Mouse (Mus musculus): ENCODE results near the gene Pmm2. TPM values are rescaled to one million over a fixed set of nuclear protein-coding genes. Genes with fewer than 3 reads are reported as not detected.

Gene Pmm2
- total RNA-seq (2022) = 10 to 100 TPM; 24.6 to 46.4 (median 32.1) TPM

DNA sequence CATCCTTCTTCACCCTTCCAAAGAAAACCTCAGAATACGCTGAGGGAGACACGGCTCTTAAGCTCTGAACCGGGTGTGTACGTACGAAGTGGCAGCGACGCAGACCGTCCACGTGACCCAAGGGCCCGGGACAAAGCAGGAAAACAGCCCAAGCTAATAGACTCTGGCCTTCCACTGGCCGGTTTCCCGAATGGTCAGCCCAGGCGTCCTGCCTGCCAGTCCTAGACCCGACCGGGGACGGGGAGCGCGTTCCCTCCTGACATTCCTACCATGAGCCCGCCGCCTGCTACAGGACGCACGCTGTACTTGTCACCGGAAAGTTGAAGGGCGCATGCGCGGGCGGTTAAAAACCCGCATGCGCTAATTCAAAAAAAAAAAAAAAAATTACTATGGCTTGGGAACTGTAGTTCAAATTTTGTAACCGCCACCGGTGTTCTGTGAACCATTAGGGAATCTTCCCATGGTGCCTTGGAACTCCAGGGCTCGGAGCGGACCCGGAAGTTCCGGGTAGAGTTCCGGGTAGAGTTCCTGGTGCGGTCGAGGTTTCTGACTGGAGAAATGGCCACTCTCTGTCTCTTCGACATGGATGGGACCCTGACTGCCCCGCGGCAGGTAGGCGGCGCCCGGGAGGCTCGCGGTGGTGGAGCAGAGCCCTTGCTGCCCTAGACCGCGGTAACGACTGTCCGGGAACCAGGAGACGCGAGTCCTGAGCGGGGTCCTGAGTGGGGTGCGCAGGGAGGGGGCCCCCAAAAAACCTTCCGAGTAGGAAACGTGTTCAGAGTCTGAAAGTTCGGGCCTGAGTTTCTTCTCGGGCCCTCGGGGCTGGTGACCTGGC is at the start of gene Pmm2, which contains the start of gene Tmem186:
TSS of gene Pmm2 (plus strand) at position 458 of the 835 bp plus-strand sequence.
TSS of gene Tmem186 (minus strand) at position 496 of the 835 bp plus-strand sequence.
- peak; percentile 91 for DNase-seq (ENCODE audit: low spot score)

DNA sequence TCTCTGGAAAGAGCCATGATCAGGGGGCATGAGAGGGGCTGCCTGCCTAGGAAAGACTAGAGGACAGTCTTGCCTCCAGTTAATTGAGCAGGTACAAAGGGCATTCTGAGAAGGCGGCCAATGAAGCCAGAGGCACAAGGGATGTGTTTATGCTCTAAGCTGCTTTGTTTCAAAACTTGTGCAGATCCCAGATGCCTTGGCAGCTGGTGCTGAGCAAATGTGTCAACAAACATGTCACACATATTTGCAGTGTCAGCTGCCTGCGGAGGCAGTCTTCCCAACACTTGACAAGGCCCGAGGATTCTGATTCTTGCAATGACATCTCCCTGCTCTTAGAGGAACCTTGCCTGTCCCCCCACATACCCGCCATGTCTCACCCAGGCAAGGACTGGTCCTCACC is 42.1 kb upstream of the Pmm2 start:
- DNase-seq (ENCODE audit: low spot score) = no peak

DNA sequence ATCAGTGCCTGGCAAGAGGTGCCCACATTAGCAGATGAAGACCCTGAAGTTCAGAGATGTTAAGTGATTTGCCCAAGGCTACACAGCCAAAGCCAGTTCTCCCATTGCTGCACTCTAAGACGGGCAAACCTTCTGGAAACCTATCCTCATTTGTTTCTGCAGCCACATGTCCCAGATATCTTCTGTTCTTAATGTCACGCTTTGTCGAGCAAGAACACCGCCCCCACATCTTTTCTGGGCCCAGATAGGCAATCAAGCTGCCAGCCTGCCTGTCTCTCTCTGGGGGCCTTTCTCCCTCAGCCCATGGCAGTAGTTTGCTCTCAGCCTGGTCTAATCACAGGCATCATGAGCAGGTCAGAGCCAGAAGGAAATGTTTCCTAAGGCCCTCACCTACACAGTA is 41.1 kb upstream of the Pmm2 start:
- DNase-seq (ENCODE audit: low spot score) = no peak

DNA sequence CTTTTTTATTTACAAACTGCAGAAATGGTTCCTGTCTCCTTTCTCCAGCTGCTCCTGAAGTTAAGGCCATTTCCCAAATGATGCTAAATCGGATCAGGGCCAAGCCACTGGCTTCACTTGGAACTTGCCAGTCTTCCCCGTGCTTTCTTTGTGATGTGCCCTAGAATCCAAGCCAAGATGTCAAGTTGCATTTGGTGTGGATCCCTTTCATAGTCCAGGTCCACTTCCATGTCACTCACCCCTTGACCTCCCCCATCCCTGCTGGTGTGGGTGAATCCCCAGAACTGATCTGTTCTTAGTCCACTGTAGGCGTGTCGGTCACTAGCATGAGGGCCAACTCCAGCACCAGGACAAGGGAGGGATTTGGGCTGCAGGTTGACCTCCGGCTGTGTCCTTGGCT is 40.0 kb upstream of the Pmm2 start:
- DNase-seq (ENCODE audit: low spot score) = no peak

GRCm38 (mm10) chr16:8603789-8604188 is 33.7 kb upstream of the Pmm2 start:
- no peak for DNase-seq (ENCODE audit: low spot score)

DNA sequence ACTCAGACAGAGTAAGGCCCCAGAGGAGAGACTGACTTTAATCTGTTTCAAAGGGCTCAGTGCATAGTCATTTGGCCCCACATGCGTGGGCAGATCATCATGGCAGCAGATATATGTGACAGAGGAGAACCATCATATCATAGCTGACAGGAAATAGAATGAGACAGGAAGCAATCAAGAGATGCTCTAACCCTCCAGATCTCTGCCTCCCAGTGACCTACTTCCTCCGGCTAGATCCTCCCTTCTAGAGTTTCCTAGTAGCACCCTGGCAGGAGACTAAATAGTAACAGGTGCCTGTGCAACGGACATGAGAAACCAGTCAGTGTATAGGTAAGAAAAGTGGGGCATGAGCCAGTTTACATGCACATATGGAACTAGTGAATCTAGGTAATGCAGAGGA is 27.1 kb upstream of the Pmm2 start:
- DNase-seq (ENCODE audit: low spot score) = no peak

GRCm38 (mm10) chr16:8612214-8613005 is 25.1 kb upstream of the Pmm2 start:
- no peak for DNase-seq (ENCODE audit: low spot score)

- no peak for DNase-seq (ENCODE audit: low spot score)
These were observed 24.4 kb upstream of the Pmm2 start for GRCm38 (mm10) chr16:8613039-8613438.

DNA sequence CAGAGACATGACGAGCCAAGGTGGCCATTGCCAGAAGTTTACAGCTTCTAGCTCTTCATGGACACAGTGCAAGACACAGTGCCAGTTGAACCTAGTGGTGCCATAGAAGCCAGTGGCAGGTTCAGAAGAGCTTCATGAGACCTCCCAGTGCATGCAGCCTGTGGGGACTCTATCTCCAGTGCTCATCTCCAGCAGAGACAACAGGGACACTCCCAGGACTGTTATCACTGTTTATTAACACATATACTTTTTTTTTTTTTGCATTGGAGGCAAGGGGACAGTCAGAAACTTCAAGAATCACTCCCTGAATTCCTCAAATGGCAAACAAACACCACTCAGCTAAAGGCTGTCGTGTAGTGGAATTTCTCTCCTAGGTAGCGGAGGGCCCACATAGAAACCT is 24.0 kb upstream of the Pmm2 start:
- no peak for DNase-seq (ENCODE audit: low spot score)

- DNase-seq (ENCODE audit: low spot score) = no peak
These were observed 17.7 kb upstream of the Pmm2 start for GRCm38 (mm10) chr16:8619659-8620314.

GRCm38 (mm10) chr16:8620315-8621115 is 17.0 kb upstream of the Pmm2 start:
- no peak for DNase-seq (ENCODE audit: low spot score)

DNA sequence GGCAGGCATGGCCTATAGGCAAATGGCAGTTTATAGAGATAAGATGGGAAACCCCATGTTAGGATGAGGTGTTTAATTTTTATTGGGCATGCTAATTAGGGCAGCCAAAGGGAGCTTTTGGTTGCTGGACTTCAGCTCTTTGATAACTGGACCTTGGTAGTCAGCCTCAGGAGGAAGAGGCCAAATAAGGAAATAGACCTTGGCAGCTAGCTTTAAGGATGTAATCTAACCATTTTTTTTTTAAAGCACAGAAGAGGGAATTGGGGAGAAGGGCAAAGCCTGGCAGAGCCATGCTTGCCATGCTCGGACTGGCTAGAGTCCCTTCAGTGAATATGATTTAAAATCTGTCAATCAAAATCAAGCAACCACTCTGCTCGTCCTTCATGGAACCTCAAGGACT is 7.1 kb upstream of the Pmm2 start:
- no peak for DNase-seq (ENCODE audit: low spot score)

DNA sequence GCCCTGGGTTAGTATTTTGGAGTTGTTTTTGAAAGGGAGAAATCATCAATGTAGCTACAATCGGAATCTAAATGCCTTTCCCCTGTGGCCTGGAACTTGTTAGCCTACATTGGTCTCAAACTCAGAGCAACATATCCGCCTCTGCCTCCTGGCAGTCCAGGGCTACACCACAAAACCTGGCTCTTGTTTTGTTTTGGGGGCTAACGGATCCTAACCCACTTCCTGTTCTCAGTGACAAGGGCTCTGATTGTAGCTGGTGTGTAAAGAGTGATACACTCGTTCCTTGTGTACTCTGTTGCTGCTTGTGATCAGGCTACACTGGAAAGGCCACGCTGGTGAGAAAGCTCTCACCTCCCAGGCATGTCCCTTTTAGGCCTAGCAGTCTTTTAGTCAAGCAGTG is 6.0 kb upstream of the Pmm2 start:
- no peak for DNase-seq (ENCODE audit: low spot score)

GRCm38 (mm10) chr16:8636867-8637216 is 632 bp upstream of the Pmm2 start:
- no peak for DNase-seq (ENCODE audit: low spot score)

DNA sequence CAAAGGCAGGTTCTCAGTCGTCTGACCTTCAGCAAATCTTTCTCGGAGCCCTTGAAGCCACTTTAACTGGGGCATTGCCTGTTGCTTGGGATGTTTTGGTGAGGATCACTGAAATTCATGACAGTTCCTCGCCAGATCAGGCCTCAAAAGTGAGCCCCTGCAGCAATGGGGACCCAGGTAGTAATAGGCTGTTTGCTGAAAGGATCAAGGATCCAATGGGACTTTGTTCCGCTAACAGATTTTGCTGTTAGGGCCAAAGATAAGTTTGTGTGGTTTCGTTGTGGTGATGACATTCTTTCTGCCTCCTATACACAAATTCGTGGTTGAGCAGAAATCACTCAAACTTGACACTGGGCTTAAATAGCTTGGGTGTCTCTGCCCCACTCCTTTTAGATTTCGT is 657 bp downstream of the Pmm2 start:
- no peak for DNase-seq (ENCODE audit: low spot score)

DNA sequence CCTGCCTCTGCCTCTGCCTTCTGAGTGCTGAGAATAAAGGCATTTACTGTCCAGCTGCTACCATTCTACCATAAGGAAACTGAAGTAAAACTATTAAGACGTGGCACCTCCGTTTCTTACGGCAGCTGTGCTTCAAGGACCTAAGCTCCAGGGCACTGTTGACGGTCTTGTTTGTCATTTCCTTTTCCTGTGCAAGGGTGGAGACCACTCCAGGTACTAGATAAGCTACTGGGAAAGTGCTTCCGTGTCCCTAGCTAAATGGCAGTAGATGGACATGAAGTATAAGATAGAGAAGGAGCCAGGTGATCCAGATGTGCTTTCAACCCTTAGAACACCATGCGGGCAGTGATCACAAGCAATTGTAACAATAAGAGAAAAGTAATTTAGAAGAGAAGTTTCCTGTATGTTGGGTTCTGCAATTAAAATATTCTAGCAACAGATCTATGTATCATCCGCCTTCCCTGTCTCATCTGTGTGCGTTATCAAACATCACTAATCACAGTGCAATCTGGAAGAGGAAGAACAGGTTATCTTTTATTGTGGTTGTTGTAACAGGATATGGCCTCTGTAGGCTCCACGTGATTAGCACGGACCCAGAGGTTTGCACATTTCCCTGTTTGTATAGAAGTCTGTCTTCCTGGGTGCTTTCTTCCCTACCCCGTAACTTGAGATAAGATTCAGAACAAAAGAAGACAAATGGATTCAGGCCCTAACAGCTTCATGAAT is 2.2 kb downstream of the Pmm2 start:
- DNase-seq (ENCODE audit: low spot score) = no peak

GRCm38 (mm10) chr16:8643855-8644254 is 6.4 kb downstream of the Pmm2 start:
- no peak for DNase-seq (ENCODE audit: low spot score)

- no peak for DNase-seq (ENCODE audit: low spot score)
These were observed 8.1 kb downstream of the Pmm2 start for GRCm38 (mm10) chr16:8645546-8645945.

GRCm38 (mm10) chr16:8650007-8650406 is 12.5 kb downstream of the Pmm2 start:
- no peak for DNase-seq (ENCODE audit: low spot score)

DNA sequence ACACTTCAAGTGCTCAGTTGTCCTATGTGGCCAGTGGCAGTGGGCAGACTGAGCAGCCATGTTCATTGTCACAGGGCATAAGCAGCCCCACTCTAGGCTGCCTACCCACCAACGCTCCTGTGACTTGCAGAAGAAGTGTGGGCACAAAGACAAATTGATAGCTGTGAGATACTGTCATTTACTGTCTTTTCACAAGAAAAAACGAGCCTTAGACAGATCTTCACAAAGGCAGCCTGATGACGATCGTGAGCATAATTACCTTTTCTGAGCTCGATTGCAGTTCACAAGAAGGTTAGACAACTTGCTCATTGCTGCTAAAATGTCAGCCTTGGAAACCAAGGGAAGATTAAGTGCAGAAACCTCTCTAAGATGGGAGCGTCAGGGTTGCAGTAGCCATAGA is 17.6 kb downstream of the Pmm2 start:
- no peak for DNase-seq (ENCODE audit: low spot score)

DNA sequence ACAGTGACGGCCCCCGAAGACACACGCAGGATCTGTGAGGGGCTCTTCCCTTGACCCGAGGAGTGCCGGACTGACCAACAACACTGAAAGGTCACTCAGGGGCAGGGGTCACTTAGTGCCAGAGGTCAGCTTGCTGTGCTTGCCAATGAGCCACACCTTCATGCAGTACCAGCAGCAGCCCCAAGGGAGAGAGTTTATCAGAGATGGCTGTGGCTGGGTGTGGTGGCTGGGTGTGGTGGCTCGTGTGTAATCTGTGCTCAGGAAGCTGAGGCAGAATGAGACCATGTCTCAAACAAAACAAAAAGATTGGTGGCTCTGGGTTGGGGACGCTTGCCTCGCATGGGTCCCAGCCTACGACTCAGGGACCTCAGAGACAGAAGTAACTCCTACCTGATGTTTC is 18.1 kb downstream of the Pmm2 start:
- no peak for DNase-seq (ENCODE audit: low spot score)
